Mouse (Mus musculus) urinary bladder, postnatal 25 days (tissue): ENCODE data around the gene Sfmbt1.
"Not testable (repeated sequence)": the region's sequence is repeated elsewhere in the genome, so short reads cannot be mapped to it uniquely, and the experiment has no call there.

Experiments
- DNase-seq: peaks from one replicate; pipeline ENCODE4 v3.0.0; 2022; ENCODE audit warnings: low spot score

Gene Sfmbt1

DNA sequence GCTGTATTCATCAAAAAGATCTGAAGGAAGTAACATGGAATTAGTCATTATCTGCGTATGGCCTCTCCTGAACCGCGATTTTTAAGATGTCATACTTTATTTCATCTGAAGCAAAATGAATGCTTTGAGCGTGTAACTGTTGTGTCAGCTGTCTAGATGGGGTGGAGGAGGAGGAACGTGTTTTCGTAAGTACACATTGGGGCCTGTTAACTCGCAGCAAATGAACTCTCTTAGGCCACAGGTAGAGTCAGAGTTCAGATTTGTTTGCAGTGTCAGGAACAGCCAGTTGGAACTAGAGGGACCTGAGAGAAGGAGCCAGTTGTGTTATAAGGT, 2.3 kb downstream of the Sfmbt1 start:
- DNase-seq = no peak

DNA sequence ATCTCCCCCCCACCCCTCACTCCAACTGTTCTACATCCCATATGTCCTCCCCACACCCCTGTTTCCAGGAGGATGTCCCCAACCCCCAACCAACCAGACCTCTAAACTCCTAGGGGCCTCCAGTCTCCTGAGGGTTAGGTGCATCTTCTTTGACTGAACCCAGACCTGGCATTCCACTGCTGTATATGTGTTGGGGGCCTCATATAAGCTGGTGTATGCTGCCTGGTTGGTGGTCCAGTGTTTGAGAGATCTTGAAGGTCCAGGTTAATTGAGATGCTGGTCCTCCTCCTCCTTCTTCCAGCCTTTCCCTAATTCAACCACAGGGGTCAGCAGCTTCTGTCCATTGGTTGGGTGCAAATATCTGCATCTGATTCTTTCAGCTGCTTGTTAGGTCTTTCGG, 4.0 kb downstream of the Sfmbt1 start:
- DNase-seq = not testable (repeated sequence)

DNA sequence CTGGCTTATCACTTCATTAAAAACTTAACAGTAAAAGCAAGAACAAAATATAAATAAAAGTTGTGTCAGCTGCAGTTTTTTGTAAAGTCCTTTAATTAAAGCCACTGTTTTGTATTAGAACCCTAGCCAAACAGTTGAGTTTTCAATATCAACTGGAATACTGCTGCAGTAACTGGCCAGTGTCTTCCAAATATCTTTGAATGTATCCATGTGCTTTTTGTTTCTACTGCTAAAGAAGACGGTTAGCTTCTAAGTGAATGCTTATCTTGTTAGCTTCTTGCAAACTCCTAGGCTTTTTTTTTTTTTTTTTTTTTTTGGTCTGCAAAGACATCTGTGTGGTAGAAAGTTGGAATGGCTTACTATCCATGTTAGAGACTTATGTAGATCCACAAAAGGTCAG, 4.9 kb downstream of the Sfmbt1 start:
- no peak for DNase-seq

DNA sequence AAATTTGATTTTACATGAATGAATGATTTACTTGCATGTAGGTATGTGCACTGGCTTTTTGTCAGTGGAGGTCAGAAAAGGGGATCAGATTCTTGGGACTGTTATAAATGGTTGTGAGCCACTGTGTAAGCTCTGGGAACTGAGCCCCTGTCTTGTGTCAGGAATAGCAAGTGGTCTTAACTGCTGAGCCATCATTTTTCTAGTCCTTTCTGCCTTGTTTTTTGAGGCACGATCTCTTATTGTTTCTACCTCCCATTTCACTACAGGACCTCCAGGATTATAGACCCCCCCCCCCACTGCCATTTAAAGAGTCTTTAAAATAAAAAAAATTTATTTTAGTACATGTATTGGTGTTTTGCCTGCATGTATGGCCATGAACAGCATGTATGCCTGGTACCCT, 7.2 kb downstream of the Sfmbt1 start:
- DNase-seq = no peak

DNA sequence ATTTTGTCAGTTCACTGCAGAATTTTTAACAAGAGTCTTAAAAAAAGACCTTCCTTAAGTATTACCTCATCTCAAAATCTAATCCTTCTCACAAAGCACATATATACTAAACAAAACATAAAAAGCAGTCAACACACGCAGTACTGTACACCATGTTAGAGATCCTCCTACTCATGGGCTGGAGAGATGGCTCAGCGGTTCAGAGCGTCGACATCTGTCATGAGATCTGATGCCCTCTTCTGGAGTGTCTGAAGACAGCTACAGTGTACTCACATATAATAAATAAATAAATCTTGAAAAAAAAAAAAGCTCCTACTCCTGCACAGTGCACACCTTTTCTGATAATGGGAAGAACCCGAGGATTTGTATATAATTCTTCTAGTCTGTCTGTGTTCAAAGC, 7.8 kb downstream of the Sfmbt1 start:
- no peak for DNase-seq

DNA sequence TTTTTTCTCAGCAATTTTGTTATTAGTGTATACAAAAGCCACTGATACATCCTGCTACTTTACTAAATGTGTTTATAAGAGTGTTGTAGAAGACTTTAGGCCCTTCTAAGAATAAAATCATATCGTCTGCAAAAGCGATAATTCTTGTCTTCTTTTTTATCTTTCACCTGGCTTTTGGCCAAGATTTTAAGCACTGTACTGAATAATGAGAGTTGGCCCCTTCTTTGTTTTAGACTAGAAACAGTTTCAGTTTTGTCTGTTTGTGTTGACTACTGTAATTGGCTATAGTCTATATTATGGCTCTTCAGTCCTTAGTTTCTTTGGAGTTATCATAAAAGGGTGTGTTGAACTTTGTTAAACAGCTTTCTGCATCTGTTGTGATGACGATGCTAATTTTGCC, 17.2 kb downstream of the Sfmbt1 start:
- DNase-seq = no peak

DNA sequence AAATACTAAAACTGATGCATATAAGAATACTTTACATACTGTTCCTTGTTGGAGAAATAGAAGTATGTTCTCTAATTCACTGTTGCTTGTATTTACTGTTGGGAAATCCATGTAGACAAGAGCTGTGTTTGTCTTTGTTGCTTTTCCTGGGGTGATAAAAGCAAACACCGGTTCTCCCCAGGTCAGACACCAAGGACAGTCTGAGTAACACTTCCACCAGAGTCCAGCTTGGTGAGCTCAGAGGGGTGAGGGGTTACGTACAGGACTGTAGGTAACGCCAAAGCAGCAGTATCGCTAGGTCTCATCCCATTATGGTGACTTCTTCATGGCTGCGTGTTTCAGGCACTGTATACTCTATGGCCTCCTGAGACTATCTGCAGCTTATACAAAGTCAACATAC, 20.0 kb downstream of the Sfmbt1 start:
- DNase-seq = no peak

DNA sequence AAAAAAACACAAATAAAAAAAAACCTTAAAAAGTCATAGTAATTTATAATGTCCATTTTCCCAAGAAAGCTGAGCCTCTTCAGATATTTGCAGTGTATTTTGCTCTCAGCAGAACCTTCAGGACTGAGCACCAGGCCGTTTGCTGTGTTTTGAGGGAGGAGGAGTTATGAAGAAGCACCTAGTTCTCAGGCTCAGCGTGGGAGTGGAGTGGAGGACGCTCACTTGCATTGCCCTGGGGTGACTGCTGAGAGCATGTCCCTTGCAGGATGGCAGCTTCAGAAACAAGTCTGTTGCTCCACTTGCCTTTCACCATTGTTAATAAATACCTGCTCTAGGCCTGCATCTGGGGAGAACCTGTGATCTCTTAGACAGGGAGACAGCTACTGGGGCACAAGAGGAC, 21.2 kb downstream of the Sfmbt1 start:
- DNase-seq = no peak

DNA sequence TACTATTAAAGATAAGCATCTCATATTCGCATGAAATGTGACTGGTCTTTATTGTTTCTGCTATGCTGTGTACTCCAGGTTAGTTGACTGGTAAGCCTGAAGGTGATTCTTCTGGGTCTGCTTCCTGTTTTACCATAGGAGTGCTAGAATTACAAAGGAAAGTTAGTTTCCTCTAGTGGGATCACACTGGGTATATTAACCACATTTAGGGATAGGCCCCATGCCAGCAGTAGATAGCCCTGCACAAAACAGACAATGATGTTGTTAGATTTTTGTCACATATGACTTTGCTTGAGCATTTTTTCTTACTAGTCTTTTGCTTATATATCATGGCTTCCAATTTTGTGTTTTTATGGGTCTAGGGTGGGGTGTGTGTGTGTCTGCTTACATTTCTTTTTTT, 21.8 kb downstream of the Sfmbt1 start:
- no peak for DNase-seq

DNA sequence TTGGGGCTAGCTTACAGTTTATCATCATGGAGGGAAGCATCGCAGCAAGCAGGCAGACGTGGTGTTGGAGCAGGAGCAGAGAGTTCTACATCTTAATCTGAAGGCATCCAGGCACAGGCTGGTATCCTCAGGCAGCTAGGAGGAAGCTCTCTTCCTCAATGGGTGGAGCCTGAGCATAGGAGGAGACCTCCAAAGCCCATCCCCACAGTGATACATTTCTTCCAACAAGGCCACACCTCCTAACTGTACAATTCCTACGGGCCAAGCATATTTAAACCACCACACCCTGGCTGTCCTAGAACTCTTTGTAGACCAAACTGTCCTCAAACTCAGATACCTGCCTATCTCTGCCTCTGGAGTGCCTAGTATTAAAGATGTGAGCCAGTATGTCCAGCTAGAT, 29.2 kb downstream of the Sfmbt1 start:
- DNase-seq = no peak

DNA sequence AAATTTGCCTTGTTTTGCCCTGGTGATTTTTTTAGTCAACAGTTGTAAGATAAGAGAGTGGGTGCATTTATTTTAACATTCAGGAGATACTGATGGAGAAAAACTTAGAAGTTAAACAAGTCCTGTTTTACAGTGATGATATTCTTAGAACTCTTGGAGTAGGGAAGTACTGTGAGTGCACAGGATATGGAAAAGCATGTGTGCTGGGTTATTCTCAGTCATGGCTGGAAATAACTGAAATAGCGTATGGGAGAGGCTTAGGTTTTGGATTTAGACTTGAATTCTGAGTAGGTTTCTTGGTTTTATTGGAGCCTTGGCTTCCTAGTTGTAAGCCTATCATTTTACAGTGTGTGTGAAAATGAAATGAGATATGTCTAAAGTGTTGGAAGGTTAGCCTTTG, 31.5 kb downstream of the Sfmbt1 start:
- no peak for DNase-seq

DNA sequence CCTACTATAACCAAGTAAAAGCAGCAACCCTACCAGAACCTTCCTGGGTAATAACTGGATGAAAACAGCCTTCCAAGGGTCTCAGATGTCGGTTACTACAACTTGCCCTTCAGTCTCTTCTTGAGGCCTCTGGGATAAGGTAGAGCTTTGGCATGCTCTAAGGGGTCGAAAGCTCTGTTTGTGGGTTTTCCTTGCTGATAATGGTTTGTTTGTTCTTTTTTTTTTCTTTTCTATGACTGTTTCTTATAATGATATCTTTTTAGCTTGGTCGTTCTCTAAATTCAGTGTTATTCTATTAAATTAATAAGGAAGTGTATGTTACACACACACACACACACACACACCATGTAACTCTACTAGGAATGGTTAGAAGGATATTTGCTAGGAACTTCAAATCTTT, 42.6 kb downstream of the Sfmbt1 start:
- DNase-seq = no peak

DNA sequence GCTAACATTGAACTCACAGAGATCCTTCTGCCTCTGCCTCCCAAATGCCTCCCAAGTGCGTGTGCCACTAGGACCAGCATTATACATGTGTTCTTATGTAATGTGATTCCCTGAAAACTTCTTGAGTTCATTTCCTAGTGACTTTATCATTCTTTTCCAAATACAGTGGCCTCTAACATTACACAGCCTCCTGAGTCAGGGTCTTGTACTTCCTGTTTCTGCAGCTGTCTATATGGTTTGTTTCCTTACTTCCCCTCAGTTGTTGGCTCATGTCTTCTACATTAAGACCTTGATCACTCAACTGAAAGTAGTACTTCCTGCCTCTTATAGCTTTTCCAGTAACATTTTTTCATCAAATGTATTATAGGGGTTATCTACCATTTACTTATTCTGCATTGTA, 46.6 kb downstream of the Sfmbt1 start:
- DNase-seq = no peak

DNA sequence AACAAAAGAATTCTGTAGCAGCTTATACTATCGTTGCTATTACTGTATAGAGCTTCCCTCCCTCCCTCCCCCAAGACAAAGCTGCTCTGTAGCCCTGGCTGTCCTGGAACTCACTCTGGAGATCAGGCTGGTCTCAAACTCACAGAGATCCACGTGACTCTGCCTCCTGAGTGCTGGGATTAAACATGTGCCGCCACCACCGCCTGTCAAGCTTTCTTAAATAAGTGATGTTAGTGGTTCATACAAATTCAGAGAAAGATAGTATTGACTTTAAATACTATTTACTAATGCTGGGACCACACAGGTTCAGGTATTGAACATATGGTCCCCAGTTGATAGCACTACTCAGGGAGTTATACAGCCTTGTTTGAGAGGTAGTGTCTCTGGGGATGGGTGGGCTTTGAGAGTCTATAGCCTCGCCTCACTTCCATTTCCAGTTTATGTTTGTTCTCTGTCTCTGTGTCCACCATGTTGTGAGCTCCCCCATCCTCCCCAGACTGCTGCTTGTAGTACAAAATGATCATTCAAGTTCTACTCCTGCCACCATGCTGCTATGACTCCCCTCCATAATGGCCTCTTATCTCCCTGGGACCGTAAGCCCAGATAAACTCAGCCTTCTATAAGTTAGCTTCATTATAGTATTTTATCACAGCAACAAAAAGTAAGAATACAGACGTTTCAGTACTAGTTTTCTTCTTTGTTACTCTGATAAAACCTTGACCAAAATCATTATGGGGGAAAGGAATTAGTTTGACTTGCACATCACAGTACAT, 47.7 kb downstream of the Sfmbt1 start:
- DNase-seq = no peak

DNA sequence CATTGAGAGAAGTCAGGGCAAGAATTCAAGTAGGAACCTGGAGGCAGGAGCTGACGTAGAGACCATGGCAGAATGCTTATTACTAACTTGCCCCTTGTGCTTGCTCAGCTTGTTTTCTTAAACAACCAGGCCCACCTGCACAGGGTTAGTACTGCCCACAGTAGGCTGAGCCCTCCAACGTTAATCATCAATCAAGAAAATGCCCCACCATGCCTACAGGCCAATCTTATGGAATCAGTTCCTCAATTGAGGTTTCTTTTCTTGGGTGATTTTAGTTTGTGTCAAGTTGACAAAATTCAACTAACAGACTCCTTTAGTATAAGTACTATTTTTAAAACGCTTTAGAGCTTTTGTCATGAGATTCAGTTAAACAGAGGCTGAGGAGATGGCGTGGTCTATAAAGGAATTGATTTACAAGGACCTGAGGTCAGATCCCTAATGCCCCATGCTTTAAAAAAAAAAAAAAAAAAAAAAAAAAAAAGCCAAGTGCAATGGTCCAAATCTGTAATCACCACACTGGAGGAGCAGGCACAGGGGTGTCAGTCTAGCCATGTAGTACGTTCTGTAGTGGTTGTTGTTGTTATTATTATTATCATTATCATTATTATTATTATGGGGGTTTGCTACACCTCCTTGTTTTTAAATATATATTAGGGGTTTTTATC, 48.4 kb downstream of the Sfmbt1 start:
- no peak for DNase-seq

DNA sequence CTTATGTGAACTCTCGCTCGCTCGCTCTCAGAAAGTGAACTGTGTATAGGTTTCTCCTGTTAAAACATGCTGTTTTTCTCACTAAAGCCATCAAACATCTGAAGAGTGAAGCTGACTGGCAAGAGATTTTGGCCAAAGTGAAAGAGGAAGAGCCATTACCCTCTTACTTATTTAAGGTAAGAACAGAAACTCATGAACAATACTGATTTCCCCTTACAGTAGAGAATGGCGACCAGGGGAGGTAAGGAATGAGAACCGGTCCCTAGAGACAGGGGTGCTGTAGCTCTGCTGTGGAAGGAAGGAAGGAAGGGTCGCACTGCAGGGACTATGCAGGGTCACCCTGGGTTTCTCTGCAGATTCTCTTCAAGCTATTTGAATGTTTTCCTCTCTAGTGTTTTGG, 70.0 kb downstream of the Sfmbt1 start:
- no peak for DNase-seq

DNA sequence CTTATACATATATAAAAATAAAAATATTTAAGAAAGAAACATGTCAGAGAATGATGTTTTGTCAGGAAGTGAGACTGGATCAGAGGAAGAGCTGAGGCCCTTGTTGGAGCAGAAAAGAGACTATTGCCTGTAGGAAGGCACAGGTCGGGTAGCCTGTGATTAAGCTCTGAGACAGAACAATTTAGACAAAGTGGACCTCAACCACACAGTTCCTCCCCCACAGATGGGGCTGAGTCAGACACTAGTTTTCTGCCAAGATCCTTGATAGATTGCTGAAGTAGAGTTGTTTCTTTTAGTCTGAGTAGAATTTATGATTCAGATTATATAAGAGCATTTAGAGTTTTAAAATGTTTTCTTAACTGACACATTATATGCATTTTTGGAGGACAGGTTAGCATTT, 74.8 kb downstream of the Sfmbt1 start:
- no peak for DNase-seq

DNA sequence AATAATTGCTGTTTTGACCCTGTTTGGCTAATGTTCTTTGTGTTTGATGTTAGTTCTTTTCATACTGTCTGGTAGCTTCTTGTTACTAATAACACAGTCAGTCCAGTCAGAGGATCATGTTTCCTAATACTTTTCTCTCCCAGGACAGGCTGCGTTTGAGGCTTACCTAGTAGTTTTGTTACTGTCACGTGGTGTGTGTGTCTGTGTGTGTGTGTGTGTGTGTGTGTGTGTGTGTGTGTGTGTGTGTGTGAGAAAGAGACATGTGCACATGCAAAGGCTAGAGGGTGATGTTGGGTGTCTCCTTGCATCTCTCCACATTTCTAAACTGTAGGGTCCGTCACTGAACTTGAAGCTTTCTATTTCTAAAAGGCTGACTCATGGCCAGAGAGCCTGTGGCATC, 78.2 kb downstream of the Sfmbt1 start:
- no peak for DNase-seq

DNA sequence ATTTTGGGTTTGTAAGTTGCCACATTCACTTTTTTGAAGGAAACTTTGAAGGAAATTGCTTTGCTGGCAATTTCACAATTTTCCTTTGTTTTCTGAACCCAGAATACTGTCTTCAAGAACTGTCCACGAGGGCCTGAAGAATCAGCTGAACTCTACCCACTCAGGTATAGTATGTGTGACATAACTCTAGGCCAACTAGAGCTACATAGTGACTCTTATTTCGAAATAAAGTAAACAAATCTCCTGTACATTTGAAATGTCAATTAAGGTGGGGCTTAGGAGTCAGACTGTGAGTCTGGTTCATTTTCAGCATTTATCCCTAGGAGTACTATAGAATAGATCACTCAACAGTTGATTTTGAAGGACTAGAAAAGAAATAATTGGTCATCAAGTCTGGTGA, 87.1 kb downstream of the Sfmbt1 start:
- no peak for DNase-seq

DNA sequence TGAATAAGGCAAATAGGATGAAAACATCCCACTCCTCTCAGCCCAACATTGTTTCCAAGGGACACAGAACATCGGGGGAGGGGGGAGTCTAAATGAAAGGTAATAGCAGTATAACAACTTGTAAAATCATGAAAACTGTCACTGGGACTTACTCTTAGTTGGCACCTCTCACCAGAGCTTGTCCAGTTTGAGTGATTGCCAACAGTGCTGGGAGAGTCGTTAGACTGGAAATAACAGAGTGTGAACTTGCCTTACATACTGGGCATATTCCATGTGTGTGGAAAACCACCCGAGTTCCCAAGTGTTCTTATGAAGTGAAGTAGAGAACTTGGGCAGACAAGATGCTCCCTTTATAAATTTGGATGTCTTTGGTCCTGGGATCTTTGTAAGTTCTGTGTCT, 106.5 kb downstream of the Sfmbt1 start:
- DNase-seq = no peak

DNA sequence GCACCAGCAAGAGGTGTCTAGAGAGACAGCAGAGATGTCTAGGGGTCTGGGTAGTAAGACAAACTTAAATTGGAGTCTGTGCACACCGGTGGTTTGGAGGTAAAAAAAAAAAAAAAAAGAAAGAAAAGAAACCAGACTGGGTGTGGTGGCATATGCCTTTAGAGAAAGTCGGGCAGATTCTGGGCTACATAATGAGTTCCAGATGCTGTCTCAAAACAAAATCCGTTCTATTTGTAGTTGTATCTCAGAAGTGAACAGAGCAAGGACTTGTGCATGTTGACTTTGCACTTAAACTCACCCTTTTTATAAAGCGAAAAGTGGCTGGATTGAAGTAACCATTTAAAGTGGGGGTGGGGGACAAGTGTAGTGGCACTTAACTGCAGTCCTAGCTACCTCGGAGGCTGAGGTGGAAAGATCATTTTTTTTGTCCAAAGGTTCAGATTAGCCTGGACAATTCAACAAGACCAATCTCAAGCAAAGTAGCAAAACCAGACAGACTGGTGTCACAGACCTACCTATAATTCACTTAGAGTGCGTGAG, 109.9 kb downstream of the Sfmbt1 start:
- DNase-seq = no peak

DNA sequence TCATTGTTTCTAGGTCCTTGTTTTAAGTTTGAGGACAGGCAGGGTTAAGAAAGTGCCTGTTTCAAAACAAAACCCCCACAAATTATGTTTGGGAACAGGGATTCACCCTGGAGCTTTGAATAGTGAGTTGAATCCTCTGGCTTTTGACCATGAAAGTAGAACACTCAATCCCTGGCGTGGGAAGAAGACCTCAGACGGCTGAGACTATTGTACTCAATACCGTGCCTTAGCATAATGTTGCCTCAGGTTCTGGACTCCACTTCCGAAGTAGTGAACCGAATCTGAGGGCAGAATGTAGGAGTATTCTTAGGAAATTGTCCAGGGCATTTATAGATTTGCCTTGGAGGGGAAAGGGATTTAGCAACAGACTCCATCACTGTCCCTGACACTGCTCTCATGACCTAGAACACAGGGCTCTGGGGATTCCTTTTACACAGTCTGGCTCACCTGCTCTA, 110.4 kb downstream of the Sfmbt1 start:
- no peak for DNase-seq

DNA sequence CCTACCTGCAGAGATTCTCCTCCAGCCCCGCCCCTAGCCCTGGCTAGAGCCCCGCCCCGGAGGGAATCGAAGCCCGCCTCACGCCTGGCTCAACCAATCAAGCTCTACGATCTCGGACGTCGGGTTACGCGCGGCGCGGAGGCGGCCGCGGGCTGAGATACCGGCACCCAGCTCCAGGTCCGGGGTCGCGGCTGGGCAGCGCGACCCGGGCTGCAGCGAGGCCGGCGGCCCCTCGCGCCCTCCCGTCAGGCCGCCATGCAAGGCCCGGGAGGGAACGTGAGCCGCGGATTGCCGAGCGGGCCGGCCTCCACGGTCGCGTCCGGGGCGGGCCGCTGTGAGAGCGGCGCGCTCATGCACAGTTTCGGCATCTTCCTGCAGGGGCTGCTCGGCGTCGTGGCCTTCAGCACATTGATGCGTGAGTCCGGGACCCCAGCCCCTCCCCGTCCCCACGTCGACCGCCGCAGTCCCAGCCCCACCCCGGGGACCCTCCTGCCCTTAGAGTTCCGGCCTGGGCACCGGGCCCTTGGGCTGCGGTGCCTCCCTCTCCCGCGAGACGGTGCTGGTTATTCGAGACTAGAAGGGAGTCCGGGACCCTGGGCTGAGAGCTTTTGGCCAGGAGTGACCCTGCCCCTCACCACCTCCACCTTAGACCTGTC, 111.0 kb downstream of the Sfmbt1 start, which contains the start of gene Tmem110:
Gene Tmem110, plus strand, starts transcription at position 115 of the 656 bp plus-strand sequence.
- DNase-seq = peak; percentile 87
